Mouse (Mus musculus) hindbrain, embryonic 16.5 days (tissue): ENCODE measurements around the gene Nxph4. TPM values are rescaled to one million over a fixed set of nuclear protein-coding genes. Genes with fewer than 3 reads are reported as not detected.
A peak's percentile ranks its signal among the peaks of the same experiment; 100 is the strongest.

Experiments
- ATAC-seq: fragments of 200-750 bp; cut with Nextera tagmentation; 2 replicates; pipeline ENCODE4 v1.8.0; 2017; ENCODE audit warnings: moderate TSS enrichment, moderate library complexity
- H3K27ac ChIP-seq: fragments of 300-500 bp; sonication (generic); 2 replicates; pipeline ENCODE4 v1.5.1; 2014; ENCODE audit warnings: low read depth, mild to moderate bottlenecking, control low read depth, low read length, moderate library complexity
- H3K27me3 ChIP-seq: fragments of 300-500 bp; sonication (generic); replicated peaks from 2 replicates; pipeline ENCODE4 v1.6.1; 2014; ENCODE audit warnings: low read length; ENCODE audit not compliant: control insufficient read depth, insufficient read depth
- H3K36me3 ChIP-seq: fragments of 300-500 bp; sonication (generic); 2 replicates; pipeline ENCODE4 v1.6.1; 2014; ENCODE audit warnings: mild to moderate bottlenecking, low read length, moderate library complexity, mixed read lengths; ENCODE audit not compliant: control insufficient read depth, insufficient read depth
- H3K4me1 ChIP-seq: fragments of 300-500 bp; sonication (generic); 2 replicates; pipeline ENCODE4 v1.6.1; 2014; ENCODE audit warnings: low read depth, low read length; ENCODE audit not compliant: control insufficient read depth, insufficient read depth
- H3K4me2 ChIP-seq: fragments of 300-500 bp; sonication (generic); 2 replicates; pipeline ENCODE4 v1.6.1; 2014; ENCODE audit warnings: mild to moderate bottlenecking, low read length, control low read depth, moderate library complexity
- H3K4me3 ChIP-seq: fragments of 300-500 bp; sonication (generic); 2 replicates; pipeline ENCODE4 v1.5.1; 2014; ENCODE audit warnings: mild to moderate bottlenecking, low read length, control low read depth, moderate library complexity
- H3K9ac ChIP-seq: fragments of 300-500 bp; sonication (generic); 2 replicates; pipeline ENCODE4 v1.6.1; 2014; ENCODE audit warnings: low read depth, mild to moderate bottlenecking, control low read depth, low read length, moderate library complexity
- H3K9me3 ChIP-seq: fragments of 300-500 bp; sonication (generic); 2 replicates; pipeline ENCODE4 v1.6.1; 2014; ENCODE audit warnings: mild to moderate bottlenecking, low read length, moderate library complexity; ENCODE audit not compliant: control insufficient read depth
- WGBS: fragments of 180-500 bp; shearing (Covaris S2); extraction: QIAGEN DNeasy Blood & Tissue Kit; methylation state at CpG from one replicate; pipeline ENCODE4 v1.1.7; 2014; 5-methylcytosine and 5-hydroxymethylcytosine counted together
- polyA plus RNA-seq: library from polyadenylated mRNA; unstranded; fragments of >200 nt; fragmentation: Nextera tagmentation; extraction: Ambion mirVana; gene quantifications from 2 replicates; pipeline ENCODE4 v1.2.1, GENCODE M21; 2015

Gene Nxph4
- polyA plus RNA-seq, 1 experiment from 2014 or later: 129 TPM

GRCm38 (mm10) chr10:127548236-127548635 lies 13.9 kb upstream of the Nxph4 start:
- no peak overlapping the region for H3K4me3 ChIP-seq
- peaks cover 74% of the 10 kb centered on the region for H3K36me3 ChIP-seq
- no peak overlapping the region for H3K9ac ChIP-seq
- ATAC-seq: no peak
- H3K4me2 ChIP-seq: no peak overlapping the region
- H3K4me1 ChIP-seq: no peaks in the 10 kb centered on the region
- no peaks in the 10 kb centered on the region for H3K27me3 ChIP-seq
- H3K9me3 ChIP-seq: no peaks in the 10 kb centered on the region
- H3K27ac ChIP-seq: no peak overlapping the region
- WGBS: 88% methylated on average over 15 of the region's 15 CpGs

- ATAC-seq: no peak
- H3K36me3 ChIP-seq: peaks cover 71% of the 10 kb centered on the region
- H3K27me3 ChIP-seq: no peaks in the 10 kb centered on the region
- H3K4me3 ChIP-seq: no peak overlapping the region
- H3K9ac ChIP-seq: no peak overlapping the region
- H3K4me1 ChIP-seq: peaks cover 8% of the 10 kb centered on the region; the same call in 1 of the 2 replicates
- no peak overlapping the region for H3K27ac ChIP-seq
- WGBS: 93% methylated on average over 7 of the region's 7 CpGs
- no peaks in the 10 kb centered on the region for H3K9me3 ChIP-seq
- no peak overlapping the region for H3K4me2 ChIP-seq
Observed at GRCm38 (mm10) chr10:127546505-127546904, 12.1 kb upstream of the Nxph4 start.

- no peak overlapping the region for H3K4me3 ChIP-seq
- H3K27me3 ChIP-seq: no peaks in the 10 kb centered on the region
- peaks cover 8% of the 10 kb centered on the region; the same call in 1 of the 2 replicates for H3K4me1 ChIP-seq
- H3K9ac ChIP-seq: no peak overlapping the region
- H3K36me3 ChIP-seq: peaks cover 68% of the 10 kb centered on the region
- H3K4me2 ChIP-seq: no peak overlapping the region
- 93% methylated on average over 20 of the region's 20 CpGs for WGBS
- ATAC-seq: no peak
- no peaks in the 10 kb centered on the region for H3K9me3 ChIP-seq
- no peak overlapping the region for H3K27ac ChIP-seq
Observed at GRCm38 (mm10) chr10:127544375-127544774, 10.0 kb upstream of the Nxph4 start.

- Histone ChIP-seq H3K4me2 (no peak overlapping the region), H3K4me1 (peaks cover 8% of the 10 kb centered on the region; the same call in 1 of the 2 replicates), H3K9me3 (no peaks in the 10 kb centered on the region), H3K27ac (no peak overlapping the region), H3K36me3 (peaks cover 66% of the 10 kb centered on the region), H3K9ac (no peak overlapping the region), H3K27me3 (no peaks in the 10 kb centered on the region), H3K4me3 (no peak overlapping the region)
- ATAC-seq: no peak
- 79% methylated on average over 3 of the region's 3 CpGs for WGBS
Observed at GRCm38 (mm10) chr10:127543916-127544315, 9.6 kb upstream of the Nxph4 start.

GRCm38 (mm10) chr10:127542720-127543119 lies 8.4 kb upstream of the Nxph4 start:
- H3K9ac ChIP-seq: no peak overlapping the region; the same call in 1 of the 2 replicates
- H3K27ac ChIP-seq: peak overlapping the region; percentile 36; the same call in 1 of the 2 replicates
- no peaks in the 10 kb centered on the region for H3K27me3 ChIP-seq
- no peak overlapping the region for H3K4me2 ChIP-seq
- H3K36me3 ChIP-seq: peaks cover 58% of the 10 kb centered on the region
- H3K4me1 ChIP-seq: peaks cover 9% of the 10 kb centered on the region
- H3K9me3 ChIP-seq: no peaks in the 10 kb centered on the region
- no peak overlapping the region for H3K4me3 ChIP-seq
- 21% methylated on average over 6 of the region's 6 CpGs for WGBS
- ATAC-seq: no peak

- Histone ChIP-seq H3K36me3 (peaks cover 56% of the 10 kb centered on the region), H3K4me3 (no peak overlapping the region), H3K27me3 (no peaks in the 10 kb centered on the region), H3K9ac (peak overlapping the region; percentile 14; the same call in 1 of the 2 replicates), H3K9me3 (no peaks in the 10 kb centered on the region), H3K4me2 (no peak overlapping the region), H3K4me1 (peaks cover 12% of the 10 kb centered on the region), H3K27ac (0 out of 2 replicates have a peak overlapping the region, but pooled peaks have one; percentile 36)
- 0 out of 2 replicates have a peak, but pooled peaks have one; percentile 13 for ATAC-seq
- 48% methylated on average over 13 of the region's 13 CpGs for WGBS
Observed at GRCm38 (mm10) chr10:127542084-127542483, 7.7 kb upstream of the Nxph4 start.

- H3K9me3 ChIP-seq: no peaks in the 10 kb centered on the region
- H3K4me1 ChIP-seq: peaks cover 18% of the 10 kb centered on the region
- H3K27ac ChIP-seq: no peak overlapping the region
- ATAC-seq: no peak
- H3K36me3 ChIP-seq: peaks cover 56% of the 10 kb centered on the region
- H3K4me2 ChIP-seq: no peak overlapping the region
- H3K4me3 ChIP-seq: no peak overlapping the region
- WGBS: 95% methylated on average over 8 of the region's 8 CpGs
- H3K9ac ChIP-seq: no peak overlapping the region
- H3K27me3 ChIP-seq: no peaks in the 10 kb centered on the region
Observed at GRCm38 (mm10) chr10:127541510-127541909, 7.2 kb upstream of the Nxph4 start.

GRCm38 (mm10) chr10:127537854-127538583 lies 3.7 kb upstream of the Nxph4 start:
- 21% methylated on average over 7 of the region's 7 CpGs for WGBS
- Histone ChIP-seq H3K36me3 (peaks cover 29% of the 10 kb centered on the region), H3K9ac (peak overlapping the region; percentile 37), H3K27me3 (no peaks in the 10 kb centered on the region; the same call in 1 of the 2 replicates), H3K4me2 (no peak overlapping the region), H3K4me3 (no peak overlapping the region), H3K27ac (peak overlapping the region; percentile 58; the same call in 1 of the 2 replicates), H3K9me3 (no peaks in the 10 kb centered on the region), H3K4me1 (peaks cover 46% of the 10 kb centered on the region)
- peak; percentile 37; the same call in 1 of the 2 replicates for ATAC-seq

GRCm38 (mm10) chr10:127536586-127537314 lies 2.4 kb upstream of the Nxph4 start:
- Histone ChIP-seq H3K27me3 (no peaks in the 10 kb centered on the region; the same call in 1 of the 2 replicates), H3K9ac (peak overlapping the region; percentile 13; the same call in 1 of the 2 replicates), H3K9me3 (no peaks in the 10 kb centered on the region), H3K4me3 (no peak overlapping the region), H3K36me3 (peaks cover 19% of the 10 kb centered on the region), H3K4me2 (peak overlapping the region; percentile 25), H3K27ac (peak overlapping the region; percentile 51), H3K4me1 (peaks cover 42% of the 10 kb centered on the region)
- 8% methylated on average over 8 of the region's 8 CpGs for WGBS
- ATAC-seq: peak; percentile 26; the same call in 1 of the 2 replicates
